Mouse (Mus musculus): ENCODE results near the gene Ddx42. TPM values are rescaled to one million over a fixed set of nuclear protein-coding genes. Genes with fewer than 3 reads are reported as not detected.

Ddx42 gene
- polyA plus RNA-seq, 1 experiment from 2014 or later = 48.6 TPM

- Histone ChIP-seq H3K4me3 (replicated peaks; ENCODE audit: low read depth, low read length) (no peak overlapping the region), H3K4me1 (replicated peaks; ENCODE audit: insufficient read depth, low read length) (no peaks in the 10 kb centered on the region), H3K27me3 (ENCODE audit: insufficient read depth, low read length) (no peaks in the 10 kb centered on the region), H3K4me2 (ENCODE audit: low read length) (no peak overlapping the region), H3K36me3 (ENCODE audit: insufficient read depth, low read length) (peaks cover 2% of the 10 kb centered on the region; the same call in 1 of the 2 replicates), H3K9ac (ENCODE audit: low read depth, low read length) (no peak overlapping the region), H3K27ac (no peak overlapping the region), H3K9me3 (replicated peaks; ENCODE audit: low read length) (no peaks in the 10 kb centered on the region)
- 86% methylated on average over 5 of the region's 5 CpGs for WGBS
- DNase-seq (ENCODE audit: low spot score) (no peak), ATAC-seq (replicated peaks; ENCODE audit: low FRiP score, low read depth) (no peak)
- TF ChIP-seq CTCF (IDR thresholded peaks at IDR 0.05; ENCODE audit: low read depth) = no peak
Measured at GRCm38 (mm10) chr11:106176372-106176771, 40.4 kb upstream of the Ddx42 start.

- 65% methylated on average over 5 of the region's 5 CpGs for WGBS
- no peak for TF ChIP-seq CTCF (IDR thresholded peaks at IDR 0.05; ENCODE audit: low read depth)
Measured at GRCm38 (mm10) chr11:106178036-106178782, 38.5 kb upstream of the Ddx42 start.

GRCm38 (mm10) chr11:106179711-106180448 is 36.8 kb upstream of the Ddx42 start:
- Histone ChIP-seq H3K9me3 (replicated peaks; ENCODE audit: low read length) (no peaks in the 10 kb centered on the region), H3K4me1 (replicated peaks; ENCODE audit: insufficient read depth, low read length) (no peaks in the 10 kb centered on the region), H3K4me2 (ENCODE audit: low read length) (no peak overlapping the region), H3K27me3 (ENCODE audit: insufficient read depth, low read length) (no peaks in the 10 kb centered on the region), H3K27ac (no peak overlapping the region), H3K9ac (ENCODE audit: low read depth, low read length) (no peak overlapping the region), H3K36me3 (ENCODE audit: insufficient read depth, low read length) (peaks cover 7% of the 10 kb centered on the region; the same call in 1 of the 2 replicates), H3K4me3 (replicated peaks; ENCODE audit: low read depth, low read length) (no peak overlapping the region)
- DNase-seq (ENCODE audit: low spot score) = no peak
- no peak for ATAC-seq (replicated peaks; ENCODE audit: low FRiP score, low read depth)
- WGBS = 80% methylated on average over 7 of the region's 7 CpGs
- no peak for TF ChIP-seq CTCF (IDR thresholded peaks at IDR 0.05; ENCODE audit: low read depth)

More at GRCm38 (mm10) chr11:106178036-106178782, 38.5 kb upstream of the Ddx42 start:
- ATAC-seq (replicated peaks; ENCODE audit: low FRiP score, low read depth) (no peak), DNase-seq (ENCODE audit: low spot score) (no peak)
- Histone ChIP-seq H3K36me3 (ENCODE audit: insufficient read depth, low read length) (0 out of 2 replicates have a peak, but pooled peaks cover 2% of the 10 kb centered on the region), H3K9me3 (replicated peaks; ENCODE audit: low read length) (no peaks in the 10 kb centered on the region), H3K4me2 (ENCODE audit: low read length) (no peak overlapping the region), H3K9ac (ENCODE audit: low read depth, low read length) (no peak overlapping the region), H3K4me3 (replicated peaks; ENCODE audit: low read depth, low read length) (no peak overlapping the region), H3K27ac (no peak overlapping the region), H3K4me1 (replicated peaks; ENCODE audit: insufficient read depth, low read length) (no peaks in the 10 kb centered on the region), H3K27me3 (ENCODE audit: insufficient read depth, low read length) (no peaks in the 10 kb centered on the region)

- Histone ChIP-seq H3K9me3 (replicated peaks; ENCODE audit: low read length) (no peaks in the 10 kb centered on the region), H3K9ac (ENCODE audit: low read depth, low read length) (no peak overlapping the region), H3K27ac (no peak overlapping the region), H3K4me3 (replicated peaks; ENCODE audit: low read depth, low read length) (no peak overlapping the region), H3K4me2 (ENCODE audit: low read length) (no peak overlapping the region), H3K27me3 (ENCODE audit: insufficient read depth, low read length) (no peaks in the 10 kb centered on the region), H3K4me1 (replicated peaks; ENCODE audit: insufficient read depth, low read length) (no peaks in the 10 kb centered on the region), H3K36me3 (ENCODE audit: insufficient read depth, low read length) (peaks cover 9% of the 10 kb centered on the region; the same call in 1 of the 2 replicates)
- DNase-seq (ENCODE audit: low spot score) = no peak
- no peak for TF ChIP-seq CTCF (IDR thresholded peaks at IDR 0.05; ENCODE audit: low read depth)
- no peak for ATAC-seq (replicated peaks; ENCODE audit: low FRiP score, low read depth)
- WGBS = 72% methylated on average over 2 of the region's 2 CpGs
Measured at GRCm38 (mm10) chr11:106180449-106180801, 36.3 kb upstream of the Ddx42 start.

- Histone ChIP-seq H3K9ac (ENCODE audit: low read depth, low read length) (no peak overlapping the region), H3K36me3 (ENCODE audit: insufficient read depth, low read length) (peaks cover 13% of the 10 kb centered on the region), H3K4me3 (replicated peaks; ENCODE audit: low read depth, low read length) (no peak overlapping the region), H3K27me3 (ENCODE audit: insufficient read depth, low read length) (no peaks in the 10 kb centered on the region), H3K4me2 (ENCODE audit: low read length) (no peak overlapping the region), H3K27ac (no peak overlapping the region), H3K9me3 (replicated peaks; ENCODE audit: low read length) (no peaks in the 10 kb centered on the region), H3K4me1 (replicated peaks; ENCODE audit: insufficient read depth, low read length) (no peaks in the 10 kb centered on the region)
- ATAC-seq (replicated peaks; ENCODE audit: low FRiP score, low read depth) (no peak), DNase-seq (ENCODE audit: low spot score) (no peak)
- 95% methylated on average over 4 of the region's 4 CpGs for WGBS
- TF ChIP-seq CTCF (IDR thresholded peaks at IDR 0.05; ENCODE audit: low read depth) = no peak
Measured at GRCm38 (mm10) chr11:106187326-106187725, 29.4 kb upstream of the Ddx42 start.

GRCm38 (mm10) chr11:106191716-106192115 is 25.0 kb upstream of the Ddx42 start:
- no peak for TF ChIP-seq CTCF (IDR thresholded peaks at IDR 0.05; ENCODE audit: low read depth)
- DNase-seq (ENCODE audit: low spot score) (no peak), ATAC-seq (replicated peaks; ENCODE audit: low FRiP score, low read depth) (no peak)
- Histone ChIP-seq H3K4me2 (ENCODE audit: low read length) (no peak overlapping the region), H3K36me3 (ENCODE audit: insufficient read depth, low read length) (0 out of 2 replicates have a peak, but pooled peaks cover 3% of the 10 kb centered on the region), H3K9ac (ENCODE audit: low read depth, low read length) (no peak overlapping the region), H3K9me3 (replicated peaks; ENCODE audit: low read length) (no peaks in the 10 kb centered on the region), H3K27me3 (ENCODE audit: insufficient read depth, low read length) (no peaks in the 10 kb centered on the region), H3K27ac (no peak overlapping the region), H3K4me3 (replicated peaks; ENCODE audit: low read depth, low read length) (no peak overlapping the region), H3K4me1 (replicated peaks; ENCODE audit: insufficient read depth, low read length) (no peaks in the 10 kb centered on the region; the same call in 1 of the 2 replicates)
- 95% methylated on average over 3 of the region's 3 CpGs for WGBS
